Mouse (Mus musculus) liver, embryonic 12.5 days (tissue): Measurements from ENCODE around the gene Gfer. TPM values are rescaled to one million over a fixed set of nuclear protein-coding genes. Genes with fewer than 3 reads are reported as not detected.

Source experiments
- ATAC-seq: fragments of 200-750 bp; cut with Nextera tagmentation; 2 replicates; pipeline ENCODE4 v1.8.0; 2017; ENCODE audit warnings: moderate number of reproducible peaks, mild to moderate bottlenecking, moderate library complexity
- H3K27ac ChIP-seq: fragments of 300-500 bp; sonication (generic); 2 replicates; pipeline ENCODE4 v1.5.1; 2016; ENCODE audit warnings: mild to moderate bottlenecking
- H3K27me3 ChIP-seq: fragments of 300-500 bp; sonication (generic); replicated peaks from 2 replicates; pipeline ENCODE4 v1.6.1; 2016; ENCODE audit warnings: mild to moderate bottlenecking, moderate library complexity
- H3K36me3 ChIP-seq: fragments of 300-500 bp; sonication (generic); 2 replicates; pipeline ENCODE4 v1.6.1; 2016; ENCODE audit warnings: mild to moderate bottlenecking, moderate library complexity
- H3K4me1 ChIP-seq: fragments of 300-500 bp; sonication (generic); 2 replicates; pipeline ENCODE4 v1.6.1; 2016
- H3K4me2 ChIP-seq: fragments of 300-500 bp; sonication (generic); 2 replicates; pipeline ENCODE4 v1.6.1; 2016; ENCODE audit warnings: mild to moderate bottlenecking, moderate library complexity
- H3K4me3 ChIP-seq: fragments of 300-500 bp; sonication (generic); 2 replicates; pipeline ENCODE4 v1.5.1; 2016; ENCODE audit warnings: mild to moderate bottlenecking, moderate library complexity
- H3K9ac ChIP-seq: fragments of 300-500 bp; sonication (generic); 2 replicates; pipeline ENCODE4 v1.6.1; 2016; ENCODE audit warnings: mild to moderate bottlenecking, moderate library complexity
- H3K9me3 ChIP-seq: fragments of 300-500 bp; sonication (generic); replicated peaks from 2 replicates; pipeline ENCODE4 v1.6.1; 2016; ENCODE audit warnings: mild to moderate bottlenecking, moderate library complexity
- WGBS: fragments of 180-500 bp; shearing (Covaris S2); methylation state at CpG from one replicate; pipeline ENCODE4 v1.1.7; 2016; ENCODE audit not compliant: insufficient replicate concordance; 5-methylcytosine and 5-hydroxymethylcytosine counted together
- polyA plus RNA-seq: library from polyadenylated mRNA; unstranded; fragments of >200 nt; fragmentation: Nextera tagmentation; extraction: Ambion mirVana; gene quantifications from 2 replicates; pipeline ENCODE4 v1.2.1, GENCODE M21; 2016

Gfer gene
- polyA plus RNA-seq, 1 experiment from 2014 or later, result 52.5 TPM

GRCm38 (mm10) chr17:24699473-24699872, 3.5 kb upstream of the Gfer start:
- Histone ChIP-seq H3K4me1 (peaks cover 31% of the 10 kb centered on the region), H3K27ac (no peak overlapping the region), H3K4me3 (no peak overlapping the region), H3K4me2 (no peak overlapping the region), H3K36me3 (peaks cover 51% of the 10 kb centered on the region), H3K9me3 (no peaks in the 10 kb centered on the region), H3K27me3 (0 out of 2 replicates have a peak, but pooled peaks cover 7% of the 10 kb centered on the region), H3K9ac (no peak overlapping the region)
- WGBS, result 58% methylated on average over 2 of the region's 2 CpGs
- ATAC-seq, result no peak

GRCm38 (mm10) chr17:24698715-24699114, 2.8 kb upstream of the Gfer start:
- Histone ChIP-seq H3K27ac (no peak overlapping the region), H3K9ac (no peak overlapping the region), H3K27me3 (0 out of 2 replicates have a peak, but pooled peaks cover 7% of the 10 kb centered on the region), H3K4me3 (no peak overlapping the region), H3K4me2 (no peak overlapping the region), H3K4me1 (peaks cover 35% of the 10 kb centered on the region), H3K9me3 (no peaks in the 10 kb centered on the region), H3K36me3 (peaks cover 49% of the 10 kb centered on the region)
- no peak for ATAC-seq
- 73% methylated on average over 9 of the region's 9 CpGs for WGBS

GRCm38 (mm10) chr17:24697985-24698384, 2.0 kb upstream of the Gfer start:
- ATAC-seq, result no peak
- Histone ChIP-seq H3K9ac (no peak overlapping the region), H3K4me3 (no peak overlapping the region), H3K36me3 (peaks cover 48% of the 10 kb centered on the region), H3K27ac (no peak overlapping the region), H3K4me1 (peaks cover 35% of the 10 kb centered on the region), H3K9me3 (no peaks in the 10 kb centered on the region), H3K4me2 (no peak overlapping the region), H3K27me3 (0 out of 2 replicates have a peak, but pooled peaks cover 10% of the 10 kb centered on the region)
- WGBS, result 22% methylated on average over 5 of the region's 5 CpGs

GRCm38 (mm10) chr17:24695326-24696010, 488 bp downstream of the Gfer start:
- Histone ChIP-seq H3K27ac (peak overlapping the region; percentile 90), H3K4me1 (peaks cover 35% of the 10 kb centered on the region), H3K27me3 (peaks cover 33% of the 10 kb centered on the region), H3K9me3 (no peaks in the 10 kb centered on the region), H3K9ac (peak overlapping the region; percentile 93), H3K36me3 (peaks cover 35% of the 10 kb centered on the region), H3K4me3 (peak overlapping the region; percentile 92), H3K4me2 (peak overlapping the region; percentile 95)
- WGBS, result 6% methylated on average over 51 of the region's 51 CpGs
- peak; percentile 22 for ATAC-seq

- Histone ChIP-seq H3K27me3 (peaks cover 60% of the 10 kb centered on the region), H3K4me2 (no peak overlapping the region)
- WGBS, result 56% methylated on average over 5 of the region's 5 CpGs
These were observed 3.6 kb downstream of the Gfer start for GRCm38 (mm10) chr17:24692385-24692784.

GRCm38 (mm10) chr17:24689251-24690081, 6.5 kb downstream of the Gfer start, which contains the start of gene Syngr3:
Gene Syngr3, minus strand, starts transcription at chr17:24689955.
- 6% methylated on average over 50 of the region's 55 CpGs for WGBS
- no peak for ATAC-seq
- peak within 1 kb of the TSS; percentile 17; the same call in 1 of the 2 replicates for H3K9ac ChIP-seq
- H3K27me3 ChIP-seq, result peaks cover 74% of the 10 kb centered on the region
- H3K36me3 ChIP-seq, result peaks cover 23% of the 10 kb centered on the region
- H3K4me1 ChIP-seq, result peaks cover 44% of the 10 kb centered on the region
- no peaks in the 10 kb centered on the region for H3K9me3 ChIP-seq
- H3K4me2 ChIP-seq, result peak within 1 kb of the TSS; percentile 64
- no peak within 1 kb of the TSS for H3K27ac ChIP-seq
- H3K4me3 ChIP-seq, result peak within 1 kb of the TSS; percentile 42

More at GRCm38 (mm10) chr17:24692385-24692784, 3.6 kb downstream of the Gfer start:
- Histone ChIP-seq H3K4me3 (no peak overlapping the region), H3K27ac (no peak overlapping the region), H3K4me1 (peaks cover 53% of the 10 kb centered on the region), H3K9ac (no peak overlapping the region), H3K36me3 (peaks cover 23% of the 10 kb centered on the region), H3K9me3 (no peaks in the 10 kb centered on the region)
- ATAC-seq, result no peak

GRCm38 (mm10) chr17:24687599-24687998, 8.4 kb downstream of the Gfer start:
- Histone ChIP-seq H3K9me3 (no peaks in the 10 kb centered on the region), H3K4me2 (peak overlapping the region; percentile 73), H3K4me3 (peak overlapping the region; percentile 47), H3K9ac (peak overlapping the region; percentile 33; the same call in 1 of the 2 replicates), H3K27ac (no peak overlapping the region), H3K27me3 (peaks cover 68% of the 10 kb centered on the region), H3K4me1 (peaks cover 40% of the 10 kb centered on the region), H3K36me3 (peaks cover 9% of the 10 kb centered on the region)
- 20% methylated on average over 23 of the region's 23 CpGs for WGBS
- ATAC-seq, result peak; percentile 2; the same call in 1 of the 2 replicates

GRCm38 (mm10) chr17:24687146-24687595, 8.8 kb downstream of the Gfer start:
- no peak overlapping the region for H3K27ac ChIP-seq
- H3K27me3 ChIP-seq, result peaks cover 64% of the 10 kb centered on the region
- H3K4me2 ChIP-seq, result peak overlapping the region; percentile 73
- H3K9ac ChIP-seq, result peak overlapping the region; percentile 33; the same call in 1 of the 2 replicates
- H3K4me3 ChIP-seq, result peak overlapping the region; percentile 47
- peaks cover 9% of the 10 kb centered on the region for H3K36me3 ChIP-seq
- peaks cover 40% of the 10 kb centered on the region for H3K4me1 ChIP-seq
- H3K9me3 ChIP-seq, result no peaks in the 10 kb centered on the region
- ATAC-seq, result peak; percentile 71
- WGBS, result 3% methylated on average over 25 of the region's 25 CpGs

- no peak overlapping the region for H3K27ac ChIP-seq
- WGBS, result 29% methylated on average over 16 of the region's 16 CpGs
- peaks cover 11% of the 10 kb centered on the region for H3K36me3 ChIP-seq
- H3K9ac ChIP-seq, result no peak overlapping the region
- peak overlapping the region; percentile 23; the same call in 1 of the 2 replicates for H3K4me3 ChIP-seq
- H3K4me1 ChIP-seq, result peaks cover 40% of the 10 kb centered on the region
- H3K27me3 ChIP-seq, result peaks cover 58% of the 10 kb centered on the region
- H3K4me2 ChIP-seq, result peak overlapping the region; percentile 54
- no peaks in the 10 kb centered on the region for H3K9me3 ChIP-seq
- ATAC-seq, result peak; percentile 38; the same call in 1 of the 2 replicates
These were observed 9.4 kb downstream of the Gfer start for GRCm38 (mm10) chr17:24686514-24686913.

GRCm38 (mm10) chr17:24677500-24678080, 18.4 kb downstream of the Gfer start:
- no peak overlapping the region for H3K4me2 ChIP-seq
- H3K9ac ChIP-seq, result no peak overlapping the region
- H3K27ac ChIP-seq, result no peak overlapping the region
- no peaks in the 10 kb centered on the region for H3K9me3 ChIP-seq
- 84% methylated on average over 24 of the region's 24 CpGs for WGBS
- peaks cover 80% of the 10 kb centered on the region for H3K36me3 ChIP-seq
- peak; percentile 61 for ATAC-seq
- H3K27me3 ChIP-seq, result no peaks in the 10 kb centered on the region
- peaks cover 48% of the 10 kb centered on the region for H3K4me1 ChIP-seq
- H3K4me3 ChIP-seq, result no peak overlapping the region

- H3K4me3 ChIP-seq, result no peak overlapping the region
- H3K4me2 ChIP-seq, result no peak overlapping the region
- peaks cover 72% of the 10 kb centered on the region for H3K36me3 ChIP-seq
- no peaks in the 10 kb centered on the region for H3K27me3 ChIP-seq
- 86% methylated on average over 5 of the region's 5 CpGs for WGBS
- no peak overlapping the region for H3K9ac ChIP-seq
- H3K4me1 ChIP-seq, result peaks cover 55% of the 10 kb centered on the region
- H3K27ac ChIP-seq, result no peak overlapping the region
- H3K9me3 ChIP-seq, result no peaks in the 10 kb centered on the region
- no peak for ATAC-seq
These were observed 19.1 kb downstream of the Gfer start for GRCm38 (mm10) chr17:24676877-24677276.
